Mouse (Mus musculus): Measurements from ENCODE around the gene Tnip2. TPM values are rescaled to one million over a fixed set of nuclear protein-coding genes. Genes with fewer than 3 reads are reported as not detected.

The Tnip2 gene
- polyA plus RNA-seq, 1 experiment from 2014 or later = 9.6 TPM

GRCm38 (mm10) chr5:34496745-34497144 lies 17.0 kb downstream of the Tnip2 start:
- 88% methylated on average over 6 of the region's 6 CpGs for WGBS

GRCm38 (mm10) chr5:34489418-34489787 lies 24.4 kb downstream of the Tnip2 start:
- WGBS = 89% methylated on average over 3 of the region's 3 CpGs
- no peak overlapping the region for H3K27ac ChIP-seq

More at GRCm38 (mm10) chr5:34496745-34497144, 17.0 kb downstream of the Tnip2 start:
- H3K27ac ChIP-seq = no peak overlapping the region
- H3K27me3 ChIP-seq = no peaks in the 10 kb centered on the region
- H3K4me1 ChIP-seq (replicated peaks) = no peaks in the 10 kb centered on the region
- H3K36me3 ChIP-seq = no peaks in the 10 kb centered on the region
- no peak overlapping the region for H3K4me2 ChIP-seq
- H3K4me3 ChIP-seq (replicated peaks) = no peak overlapping the region
- H3K9me3 ChIP-seq = no peaks in the 10 kb centered on the region
- no peak for ATAC-seq (ENCODE audit: insufficient number of reproducible peaks, insufficient read depth, low FRiP score, low TSS enrichment, low read depth)
- H3K9ac ChIP-seq (replicated peaks) = no peak overlapping the region

GRCm38 (mm10) chr5:34488741-34489417 lies 24.9 kb downstream of the Tnip2 start:
- Histone ChIP-seq H3K4me2 (no peak overlapping the region), H3K36me3 (peaks cover 36% of the 10 kb centered on the region), H3K4me3 (replicated peaks) (no peak overlapping the region), H3K9me3 (no peaks in the 10 kb centered on the region), H3K9ac (replicated peaks) (no peak overlapping the region), H3K4me1 (replicated peaks) (no peaks in the 10 kb centered on the region), H3K27ac (no peak overlapping the region), H3K27me3 (no peaks in the 10 kb centered on the region)
- whole genome bisulfite sequencing = 81% methylated on average over 6 of the region's 6 CpGs
- no peak for ATAC-seq (ENCODE audit: insufficient number of reproducible peaks, insufficient read depth, low FRiP score, low TSS enrichment, low read depth)

More at GRCm38 (mm10) chr5:34489418-34489787, 24.4 kb downstream of the Tnip2 start:
- Histone ChIP-seq H3K4me3 (replicated peaks) (no peak overlapping the region), H3K9ac (replicated peaks) (no peak overlapping the region), H3K27me3 (no peaks in the 10 kb centered on the region), H3K9me3 (no peaks in the 10 kb centered on the region), H3K36me3 (peaks cover 33% of the 10 kb centered on the region), H3K4me1 (replicated peaks) (no peaks in the 10 kb centered on the region), H3K4me2 (no peak overlapping the region)
- no peak for ATAC-seq (ENCODE audit: insufficient number of reproducible peaks, insufficient read depth, low FRiP score, low TSS enrichment, low read depth)

GRCm38 (mm10) chr5:34487320-34488090 lies 26.3 kb downstream of the Tnip2 start:
- ATAC-seq (ENCODE audit: insufficient number of reproducible peaks, insufficient read depth, low FRiP score, low TSS enrichment, low read depth) = no peak
- H3K9me3 ChIP-seq = no peaks in the 10 kb centered on the region
- H3K36me3 ChIP-seq = peaks cover 49% of the 10 kb centered on the region
- no peak overlapping the region for H3K4me2 ChIP-seq
- no peak overlapping the region for H3K9ac ChIP-seq (replicated peaks)
- no peak overlapping the region for H3K4me3 ChIP-seq (replicated peaks)
- H3K27me3 ChIP-seq = no peaks in the 10 kb centered on the region
- WGBS = 82% methylated on average over 6 of the region's 6 CpGs
- no peak overlapping the region for H3K27ac ChIP-seq
- H3K4me1 ChIP-seq (replicated peaks) = no peaks in the 10 kb centered on the region

DNA sequence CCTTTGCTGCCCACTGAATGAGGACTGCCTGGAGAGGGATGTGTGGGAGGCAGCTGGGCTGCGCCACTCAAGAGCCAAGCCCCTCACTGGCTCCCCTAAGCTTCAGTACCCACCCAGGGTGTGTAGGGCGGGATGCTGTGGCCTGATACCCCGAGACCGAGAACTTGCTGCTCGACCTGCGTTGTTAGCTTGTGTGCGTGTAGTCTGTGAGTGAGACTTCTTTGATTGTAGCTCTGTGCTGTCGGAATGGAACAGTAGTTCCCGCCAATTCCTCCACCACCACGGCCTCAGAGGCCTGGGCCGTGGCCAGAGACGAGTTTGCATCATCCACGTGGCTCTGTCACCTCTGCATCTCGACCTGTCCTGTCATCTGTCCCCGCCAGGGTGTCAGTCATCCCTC lies 28.1 kb downstream of the Tnip2 start:
- Histone ChIP-seq H3K9ac (replicated peaks) (no peak overlapping the region), H3K27ac (no peak overlapping the region), H3K36me3 (peaks cover 66% of the 10 kb centered on the region), H3K4me1 (replicated peaks) (no peaks in the 10 kb centered on the region), H3K4me3 (replicated peaks) (no peak overlapping the region), H3K4me2 (no peak overlapping the region), H3K9me3 (no peaks in the 10 kb centered on the region), H3K27me3 (no peaks in the 10 kb centered on the region)
- no peak for ATAC-seq (ENCODE audit: insufficient number of reproducible peaks, insufficient read depth, low FRiP score, low TSS enrichment, low read depth)
- 96% methylated on average over 15 of the region's 15 CpGs for WGBS

GRCm38 (mm10) chr5:34480926-34481325 lies 32.9 kb downstream of the Tnip2 start:
- Histone ChIP-seq H3K36me3 (peaks cover 94% of the 10 kb centered on the region), H3K4me2 (no peak overlapping the region), H3K27me3 (no peaks in the 10 kb centered on the region), H3K4me3 (replicated peaks) (no peak overlapping the region), H3K9me3 (no peaks in the 10 kb centered on the region), H3K27ac (no peak overlapping the region), H3K9ac (replicated peaks) (no peak overlapping the region), H3K4me1 (replicated peaks) (no peaks in the 10 kb centered on the region)
- ATAC-seq (ENCODE audit: insufficient number of reproducible peaks, insufficient read depth, low FRiP score, low TSS enrichment, low read depth) = no peak
- WGBS = 82% methylated on average over 3 of the region's 3 CpGs

DNA sequence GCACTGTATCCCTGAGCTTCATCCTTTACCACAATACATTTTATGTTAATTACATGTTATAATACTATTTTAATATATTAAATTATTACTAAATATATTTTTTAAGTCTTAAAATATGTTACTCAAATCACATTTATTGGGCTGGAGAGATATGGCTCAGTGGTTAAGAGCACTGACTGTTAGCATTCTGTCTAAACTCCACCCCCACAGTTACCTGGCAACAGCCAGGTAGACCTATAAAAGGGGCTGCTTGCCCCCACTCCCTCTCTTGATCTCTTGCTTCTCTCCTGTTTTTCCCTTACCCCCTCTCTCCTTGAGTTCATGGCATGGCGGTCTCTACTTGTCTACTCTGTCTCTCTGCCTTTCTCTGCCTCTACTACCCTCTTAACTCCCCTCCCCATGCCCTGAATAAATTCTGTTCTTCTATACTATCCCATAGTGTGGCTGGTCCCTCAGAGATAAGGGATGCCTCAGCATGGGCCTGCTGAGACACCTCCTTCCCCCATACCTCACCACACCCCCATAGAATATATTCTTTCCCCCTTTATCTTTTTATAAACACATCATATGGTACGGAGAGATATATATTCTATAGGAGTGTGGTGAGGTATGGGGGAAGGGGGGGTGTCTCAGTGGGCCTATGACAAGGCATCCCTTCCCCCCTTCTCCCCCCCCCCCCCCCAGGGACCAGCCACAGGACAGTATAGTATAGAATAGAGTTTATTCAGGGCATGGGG lies 45.6 kb downstream of the Tnip2 start:
- H3K4me2 ChIP-seq = no peak overlapping the region
- ATAC-seq (ENCODE audit: insufficient number of reproducible peaks, insufficient read depth, low FRiP score, low TSS enrichment, low read depth) = no peak
- H3K4me3 ChIP-seq (replicated peaks) = no peak overlapping the region
- H3K27me3 ChIP-seq = no peaks in the 10 kb centered on the region
- H3K36me3 ChIP-seq = peaks cover 76% of the 10 kb centered on the region
- H3K9me3 ChIP-seq = no peaks in the 10 kb centered on the region
- no peak overlapping the region for H3K27ac ChIP-seq
- no peak overlapping the region for H3K9ac ChIP-seq (replicated peaks)
- 91% methylated on average over 2 of the region's 2 CpGs for WGBS
- H3K4me1 ChIP-seq (replicated peaks) = no peaks in the 10 kb centered on the region

- Histone ChIP-seq H3K9ac (replicated peaks) (no peak overlapping the region), H3K36me3 (peaks cover 81% of the 10 kb centered on the region), H3K27me3 (no peaks in the 10 kb centered on the region), H3K4me3 (replicated peaks) (no peak overlapping the region), H3K9me3 (no peaks in the 10 kb centered on the region), H3K27ac (no peak overlapping the region), H3K4me1 (replicated peaks) (no peaks in the 10 kb centered on the region), H3K4me2 (no peak overlapping the region)
- 92% methylated on average over 2 of the region's 2 CpGs for WGBS
- no peak for ATAC-seq (ENCODE audit: insufficient number of reproducible peaks, insufficient read depth, low FRiP score, low TSS enrichment, low read depth)
These were observed 47.1 kb downstream of the Tnip2 start for GRCm38 (mm10) chr5:34466648-34467047.

DNA sequence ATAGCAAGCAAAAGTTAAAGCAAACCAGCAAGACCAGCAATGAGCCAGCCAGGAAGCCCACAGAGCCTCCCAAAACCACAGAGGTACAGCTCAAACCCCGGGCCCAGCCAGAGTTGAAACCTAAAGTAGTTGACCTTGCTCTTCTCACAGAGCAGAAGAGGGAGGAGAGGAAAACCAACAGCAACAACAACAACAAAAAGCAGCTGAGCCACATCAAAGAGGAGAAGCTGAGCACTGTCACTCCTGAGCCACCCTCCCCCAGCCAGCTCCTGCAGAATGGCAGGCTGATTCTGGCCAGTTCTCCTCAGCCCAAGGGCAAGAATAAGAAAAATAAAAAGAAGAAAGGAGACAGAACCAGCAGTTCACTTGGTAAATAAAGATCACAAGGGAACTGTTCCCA lies 47.7 kb downstream of the Tnip2 start:
- no peaks in the 10 kb centered on the region for H3K4me1 ChIP-seq (replicated peaks)
- H3K36me3 ChIP-seq = peaks cover 87% of the 10 kb centered on the region
- H3K4me2 ChIP-seq = no peak overlapping the region
- WGBS = 86% methylated on average over 1 of the region's 1 CpGs
- no peak overlapping the region for H3K4me3 ChIP-seq (replicated peaks)
- no peak overlapping the region for H3K27ac ChIP-seq
- no peaks in the 10 kb centered on the region for H3K27me3 ChIP-seq
- no peak for ATAC-seq (ENCODE audit: insufficient number of reproducible peaks, insufficient read depth, low FRiP score, low TSS enrichment, low read depth)
- H3K9me3 ChIP-seq = no peaks in the 10 kb centered on the region
- H3K9ac ChIP-seq (replicated peaks) = no peak overlapping the region

GRCm38 (mm10) chr5:34461841-34462240 lies 52.0 kb downstream of the Tnip2 start:
- Histone ChIP-seq H3K27me3 (no peaks in the 10 kb centered on the region), H3K27ac (no peak overlapping the region), H3K9me3 (no peaks in the 10 kb centered on the region), H3K4me1 (replicated peaks) (no peaks in the 10 kb centered on the region), H3K36me3 (peaks cover 96% of the 10 kb centered on the region), H3K4me3 (replicated peaks) (no peak overlapping the region), H3K9ac (replicated peaks) (no peak overlapping the region), H3K4me2 (no peak overlapping the region)
- no peak for ATAC-seq (ENCODE audit: insufficient number of reproducible peaks, insufficient read depth, low FRiP score, low TSS enrichment, low read depth)
- 89% methylated on average over 6 of the region's 6 CpGs for WGBS

GRCm38 (mm10) chr5:34461294-34461693 lies 52.5 kb downstream of the Tnip2 start:
- peaks cover 95% of the 10 kb centered on the region for H3K36me3 ChIP-seq
- WGBS = 92% methylated on average over 4 of the region's 4 CpGs
- ATAC-seq (ENCODE audit: insufficient number of reproducible peaks, insufficient read depth, low FRiP score, low TSS enrichment, low read depth) = no peak

More at GRCm38 (mm10) chr5:34461294-34461693, 52.5 kb downstream of the Tnip2 start:
- H3K4me3 ChIP-seq (replicated peaks) = no peak overlapping the region
- no peaks in the 10 kb centered on the region for H3K4me1 ChIP-seq (replicated peaks)
- H3K9me3 ChIP-seq = no peaks in the 10 kb centered on the region
- H3K4me2 ChIP-seq = no peak overlapping the region
- no peaks in the 10 kb centered on the region for H3K27me3 ChIP-seq
- H3K9ac ChIP-seq (replicated peaks) = no peak overlapping the region
- no peak overlapping the region for H3K27ac ChIP-seq

Measured in limb, embryonic 12.5 days (tissue).